Mouse (Mus musculus): ENCODE data around the gene Sos2. TPM values are rescaled to one million over a fixed set of nuclear protein-coding genes. Genes with fewer than 3 reads are reported as not detected.

The Sos2 gene
- total RNA-seq, 2 experiments from 2014 or later = 49.7 to 55.4 TPM

Small RNAs within 50 kb of the gene (microRNA-seq; reads per million reads assigned to microRNA genes)
- gene Gm23018 = not detected

Other genes starting within 250 kb of the Sos2 start
- gene Vcpkmt, start 98.8 kb downstream of the Sos2 start, total RNA-seq (2021) = 1 to 10 TPM; 4.2 to 4.7 TPM
- 10 to 100 TPM; 37.6 to 42.5 TPM for gene L2hgdh, start 43.0 kb upstream of the Sos2 start, total RNA-seq (2021)
- gene Atp5s, start 43.1 kb upstream of the Sos2 start, total RNA-seq (2021) = 10 to 100 TPM; 20.1 to 23.3 TPM
- gene Cdkl1, start 109.4 kb upstream of the Sos2 start, total RNA-seq (2021) = 1 to 10 TPM; 1.0 to 1.6 TPM
- gene Atl1, start 210.8 kb upstream of the Sos2 start, total RNA-seq (2021) = 1 to 10 TPM; 1.6 to 3.1 TPM
- 10 to 100 TPM; 21.9 to 23.2 TPM for gene Map4k5, start 211.3 kb upstream of the Sos2 start, total RNA-seq (2021)